Mouse (Mus musculus): ENCODE data around the gene Ly6g5b. TPM values are rescaled to one million over a fixed set of nuclear protein-coding genes. Genes with fewer than 3 reads are reported as not detected.

Ly6g5b gene
- polyA plus RNA-seq, 1 experiment from 2014 or later: 0.60 TPM

DNA sequence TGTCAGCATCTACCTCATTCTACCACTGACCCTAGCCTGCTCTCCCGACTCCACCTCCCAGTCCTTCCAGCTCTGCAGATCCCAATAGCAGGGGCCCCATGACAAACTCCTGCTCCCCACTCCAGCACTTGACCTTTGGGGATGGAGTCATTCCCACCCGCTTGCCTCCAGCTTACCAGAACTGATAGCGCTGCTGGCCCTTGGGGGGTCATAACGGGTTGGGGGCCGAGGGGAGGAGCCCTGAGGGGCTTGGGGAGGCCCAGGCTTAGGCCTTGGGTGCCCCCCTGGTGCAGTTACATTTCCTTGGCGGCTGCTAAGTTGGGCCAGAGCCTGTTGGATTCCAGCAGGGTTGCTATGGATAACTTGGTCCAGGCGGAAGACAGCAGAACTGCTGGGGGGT is 39.4 kb upstream of the Ly6g5b start:
- WGBS: 82% methylated on average over 7 of the region's 7 CpGs

DNA sequence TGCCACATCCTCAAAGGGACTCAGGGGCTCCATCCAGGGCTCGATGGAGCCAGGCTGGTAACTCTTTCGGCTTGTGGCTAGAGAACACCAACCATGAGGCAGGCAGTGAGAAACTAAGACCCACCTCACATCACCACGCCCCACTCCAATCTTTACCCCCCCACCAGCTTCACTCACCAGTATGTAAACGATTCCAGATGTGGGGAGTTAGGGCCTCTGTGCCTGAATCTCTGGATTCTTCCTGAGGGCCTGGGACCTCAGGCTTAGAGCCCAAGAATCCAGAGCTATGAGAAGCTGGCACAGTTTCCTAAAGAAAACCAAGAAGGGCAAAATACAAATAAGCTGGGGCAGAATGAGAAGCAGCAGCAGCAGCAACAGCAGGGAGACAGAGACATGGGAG is 38.7 kb upstream of the Ly6g5b start:
- no peak for TF ChIP-seq EP300 (IDR thresholded peaks at IDR 0.05)
- no peak for TF ChIP-seq CTCF (IDR thresholded peaks at IDR 0.05)
- Histone ChIP-seq H3K4me2 (replicated peaks; ENCODE audit: low read depth, low read length) (no peak overlapping the region), H3K4me3 (ENCODE audit: low read depth, low read length) (no peak overlapping the region), H3K27ac (ENCODE audit: low read length) (no peak overlapping the region), H3K9ac (replicated peaks; ENCODE audit: low read depth) (no peak overlapping the region), H3K27me3 (replicated peaks; ENCODE audit: insufficient read depth, low read length) (no peaks in the 10 kb centered on the region), H3K36me3 (ENCODE audit: insufficient read depth, low read length) (peaks cover 89% of the 10 kb centered on the region), H3K9me3 (ENCODE audit: low read length) (no peaks in the 10 kb centered on the region), H3K4me1 (ENCODE audit: insufficient read depth, low read depth, low read length) (no peaks in the 10 kb centered on the region)
- WGBS: 79% methylated on average over 4 of the region's 4 CpGs
- no peak for DNase-seq (ENCODE audit: low spot score)
- no peak for ATAC-seq

More for the DNA sequence above, 39.4 kb upstream of the Ly6g5b start:
- H3K4me1 ChIP-seq (ENCODE audit: insufficient read depth, low read depth, low read length): no peaks in the 10 kb centered on the region
- H3K9me3 ChIP-seq (ENCODE audit: low read length): no peaks in the 10 kb centered on the region
- TF ChIP-seq EP300 (IDR thresholded peaks at IDR 0.05): no peak
- no peak for TF ChIP-seq CTCF (IDR thresholded peaks at IDR 0.05)
- no peak overlapping the region for H3K4me2 ChIP-seq (replicated peaks; ENCODE audit: low read depth, low read length)
- no peak overlapping the region for H3K27ac ChIP-seq (ENCODE audit: low read length)
- no peak overlapping the region for H3K4me3 ChIP-seq (ENCODE audit: low read depth, low read length)
- no peaks in the 10 kb centered on the region for H3K27me3 ChIP-seq (replicated peaks; ENCODE audit: insufficient read depth, low read length)
- no peak overlapping the region for H3K9ac ChIP-seq (replicated peaks; ENCODE audit: low read depth)
- peaks cover 91% of the 10 kb centered on the region for H3K36me3 ChIP-seq (ENCODE audit: insufficient read depth, low read length)
- ATAC-seq (no peak), DNase-seq (ENCODE audit: low spot score) (no peak)

DNA sequence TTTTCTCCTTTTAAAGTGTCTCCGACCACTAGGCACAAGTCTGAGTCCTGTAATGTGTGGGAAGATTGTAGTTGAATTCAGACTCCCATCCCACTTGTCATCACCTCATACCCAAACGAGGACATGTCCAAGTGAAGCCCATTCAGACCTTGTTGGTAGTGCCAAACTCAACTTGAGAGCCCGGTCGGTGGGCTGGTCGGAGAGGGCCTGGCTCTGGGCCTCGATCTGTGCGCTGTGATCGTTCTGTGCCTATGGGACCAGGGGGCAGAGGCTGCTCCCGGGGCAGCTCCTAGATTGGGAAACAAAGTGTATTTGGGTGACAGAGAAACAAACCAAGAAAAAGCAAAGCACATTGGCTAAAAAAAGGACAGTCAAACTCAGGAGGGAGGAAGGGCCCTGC is 37.8 kb upstream of the Ly6g5b start:
- ATAC-seq (no peak), DNase-seq (ENCODE audit: low spot score) (no peak)
- no peak overlapping the region for H3K27ac ChIP-seq (ENCODE audit: low read length)
- no peak overlapping the region for H3K4me2 ChIP-seq (replicated peaks; ENCODE audit: low read depth, low read length)
- no peak overlapping the region for H3K4me3 ChIP-seq (ENCODE audit: low read depth, low read length)
- peaks cover 81% of the 10 kb centered on the region for H3K36me3 ChIP-seq (ENCODE audit: insufficient read depth, low read length)
- H3K4me1 ChIP-seq (ENCODE audit: insufficient read depth, low read depth, low read length): no peaks in the 10 kb centered on the region
- no peaks in the 10 kb centered on the region for H3K27me3 ChIP-seq (replicated peaks; ENCODE audit: insufficient read depth, low read length)
- H3K9me3 ChIP-seq (ENCODE audit: low read length): no peaks in the 10 kb centered on the region
- 83% methylated on average over 9 of the region's 9 CpGs for WGBS
- H3K9ac ChIP-seq (replicated peaks; ENCODE audit: low read depth): no peak overlapping the region
- TF ChIP-seq EP300 (IDR thresholded peaks at IDR 0.05): no peak
- TF ChIP-seq CTCF (IDR thresholded peaks at IDR 0.05): no peak

DNA sequence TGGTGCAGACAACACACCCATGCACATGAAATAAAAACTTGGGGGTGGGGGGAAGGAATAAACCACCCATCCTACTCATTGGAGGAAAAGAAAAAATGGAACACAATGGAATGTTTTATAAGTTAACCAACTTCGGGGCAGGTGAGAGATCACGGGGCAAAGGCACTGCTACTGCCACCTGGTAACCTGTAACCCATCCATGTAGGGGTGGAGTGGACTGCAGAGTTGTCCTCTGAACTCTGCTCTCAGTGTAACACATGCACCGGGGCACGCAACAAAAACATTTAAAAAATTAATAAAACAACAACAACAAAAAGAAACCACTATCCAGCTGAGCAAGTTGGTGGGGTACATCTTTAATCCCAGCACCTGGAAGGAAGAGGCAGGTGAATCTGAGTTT is 36.9 kb upstream of the Ly6g5b start:
- H3K4me2 ChIP-seq (replicated peaks; ENCODE audit: low read depth, low read length): no peak overlapping the region
- TF ChIP-seq CTCF (IDR thresholded peaks at IDR 0.05) (no peak), EP300 (IDR thresholded peaks at IDR 0.05) (no peak)
- no peak overlapping the region for H3K9ac ChIP-seq (replicated peaks; ENCODE audit: low read depth)
- no peaks in the 10 kb centered on the region for H3K4me1 ChIP-seq (ENCODE audit: insufficient read depth, low read depth, low read length)
- no peak overlapping the region for H3K4me3 ChIP-seq (ENCODE audit: low read depth, low read length)
- peaks cover 74% of the 10 kb centered on the region for H3K36me3 ChIP-seq (ENCODE audit: insufficient read depth, low read length)
- ATAC-seq (no peak), DNase-seq (ENCODE audit: low spot score) (no peak)
- H3K9me3 ChIP-seq (ENCODE audit: low read length): no peaks in the 10 kb centered on the region
- WGBS: 96% methylated on average over 4 of the region's 4 CpGs
- H3K27ac ChIP-seq (ENCODE audit: low read length): no peak overlapping the region
- H3K27me3 ChIP-seq (replicated peaks; ENCODE audit: insufficient read depth, low read length): no peaks in the 10 kb centered on the region

DNA sequence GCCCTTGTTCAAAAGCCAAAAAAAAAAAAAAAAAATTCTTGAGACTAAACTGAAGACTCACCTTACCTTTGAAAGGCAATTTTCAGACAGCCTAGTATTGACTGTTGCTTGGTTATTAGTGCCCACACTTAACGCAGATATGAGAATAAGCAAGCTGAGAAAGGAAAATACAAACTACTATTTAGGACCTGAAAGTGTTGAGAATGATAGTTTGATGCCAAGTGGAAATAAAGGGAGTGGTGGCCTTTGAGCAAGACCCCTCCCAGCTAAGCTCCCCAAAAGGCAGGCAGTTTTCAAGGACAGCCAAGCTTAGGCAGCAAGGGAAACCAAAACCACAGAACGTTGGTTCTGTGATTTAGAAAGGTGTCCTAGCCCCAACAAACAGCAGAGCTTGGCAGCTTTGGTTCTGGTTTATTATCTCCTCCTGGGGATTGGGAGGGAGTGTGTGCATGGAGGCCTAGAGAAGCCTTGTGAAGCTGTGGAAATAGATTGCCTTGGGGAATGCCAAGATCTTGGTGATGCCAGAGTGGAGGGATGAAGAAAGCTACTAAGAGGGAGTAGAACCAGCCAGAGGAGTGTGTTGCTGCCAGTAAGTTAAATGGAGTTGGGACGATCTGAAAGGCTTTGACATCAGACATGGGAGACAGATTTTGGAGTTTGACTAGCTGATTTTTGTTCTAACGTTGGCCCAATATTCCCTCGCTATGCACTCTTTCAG is 32.9 kb upstream of the Ly6g5b start:
- H3K4me1 ChIP-seq (ENCODE audit: insufficient read depth, low read depth, low read length): no peaks in the 10 kb centered on the region
- WGBS: 55% methylated on average over 5 of the region's 5 CpGs
- peaks cover 69% of the 10 kb centered on the region for H3K36me3 ChIP-seq (ENCODE audit: insufficient read depth, low read length)
- H3K4me2 ChIP-seq (replicated peaks; ENCODE audit: low read depth, low read length): no peak overlapping the region
- no peaks in the 10 kb centered on the region for H3K27me3 ChIP-seq (replicated peaks; ENCODE audit: insufficient read depth, low read length)
- H3K27ac ChIP-seq (ENCODE audit: low read length): no peak overlapping the region
- no peak overlapping the region for H3K4me3 ChIP-seq (ENCODE audit: low read depth, low read length)
- H3K9me3 ChIP-seq (ENCODE audit: low read length): no peaks in the 10 kb centered on the region
- ATAC-seq: no peak
- no peak for DNase-seq (ENCODE audit: low spot score)
- TF ChIP-seq EP300 (IDR thresholded peaks at IDR 0.05) (no peak), CTCF (IDR thresholded peaks at IDR 0.05) (no peak)
- no peak overlapping the region for H3K9ac ChIP-seq (replicated peaks; ENCODE audit: low read depth)

DNA sequence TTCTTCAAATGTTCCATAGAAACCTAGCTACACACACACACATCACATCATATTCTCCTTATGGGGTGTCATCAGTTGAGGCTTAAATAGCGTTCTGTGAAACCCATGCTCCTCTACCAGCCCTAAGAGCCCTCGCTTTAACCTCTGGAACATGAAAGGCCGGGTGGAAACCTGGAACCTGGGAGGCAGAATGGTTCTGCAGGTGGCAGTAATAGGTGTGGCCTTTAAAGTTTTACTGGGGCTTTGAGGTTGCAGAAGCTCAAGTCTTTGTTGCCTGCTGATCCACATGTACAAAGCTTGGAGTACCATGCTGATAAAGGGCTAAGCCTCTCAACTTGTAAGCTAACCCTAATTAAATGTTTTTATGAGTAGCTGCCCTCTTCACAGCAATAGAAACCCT is 32.1 kb upstream of the Ly6g5b start:
- H3K9ac ChIP-seq (replicated peaks; ENCODE audit: low read depth): no peak overlapping the region
- no peak overlapping the region for H3K27ac ChIP-seq (ENCODE audit: low read length)
- no peak overlapping the region for H3K4me3 ChIP-seq (ENCODE audit: low read depth, low read length)
- no peaks in the 10 kb centered on the region for H3K27me3 ChIP-seq (replicated peaks; ENCODE audit: insufficient read depth, low read length)
- no peaks in the 10 kb centered on the region for H3K9me3 ChIP-seq (ENCODE audit: low read length)
- no peak overlapping the region for H3K4me2 ChIP-seq (replicated peaks; ENCODE audit: low read depth, low read length)
- TF ChIP-seq CTCF (IDR thresholded peaks at IDR 0.05): no peak
- H3K4me1 ChIP-seq (ENCODE audit: insufficient read depth, low read depth, low read length): no peaks in the 10 kb centered on the region
- WGBS: 63% methylated on average over 3 of the region's 3 CpGs
- DNase-seq (ENCODE audit: low spot score): no peak
- ATAC-seq: no peak
- H3K36me3 ChIP-seq (ENCODE audit: insufficient read depth, low read length): peaks cover 69% of the 10 kb centered on the region

DNA sequence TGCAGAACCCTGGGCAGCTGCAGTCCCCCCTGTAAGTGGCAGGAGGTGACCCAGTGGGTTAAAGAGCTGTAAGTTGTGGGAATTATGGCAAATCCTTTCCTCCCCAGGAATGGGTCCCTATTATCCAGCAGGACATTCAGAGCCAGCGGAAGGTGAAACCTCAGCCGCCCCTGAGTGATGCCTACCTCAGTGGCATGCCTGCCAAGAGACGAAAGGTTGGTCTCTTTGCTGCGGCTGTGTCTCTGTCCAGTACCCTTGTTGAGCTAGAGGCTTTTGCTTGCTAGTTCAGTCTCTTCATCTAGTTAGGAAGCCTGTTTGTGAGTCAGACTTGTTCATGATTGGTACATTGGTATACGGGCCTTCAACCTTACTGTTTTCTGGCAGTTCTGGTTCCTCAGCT is 30.9 kb upstream of the Ly6g5b start:
- ATAC-seq (no peak), DNase-seq (ENCODE audit: low spot score) (no peak)
- TF ChIP-seq EP300 (IDR thresholded peaks at IDR 0.05) (no peak), CTCF (IDR thresholded peaks at IDR 0.05) (no peak)
- no peak overlapping the region for H3K27ac ChIP-seq (ENCODE audit: low read length)
- H3K27me3 ChIP-seq (replicated peaks; ENCODE audit: insufficient read depth, low read length): no peaks in the 10 kb centered on the region
- no peak overlapping the region for H3K9ac ChIP-seq (replicated peaks; ENCODE audit: low read depth)
- no peak overlapping the region for H3K4me3 ChIP-seq (ENCODE audit: low read depth, low read length)
- H3K36me3 ChIP-seq (ENCODE audit: insufficient read depth, low read length): peaks cover 71% of the 10 kb centered on the region
- WGBS: 83% methylated on average over 5 of the region's 5 CpGs
- no peaks in the 10 kb centered on the region for H3K4me1 ChIP-seq (ENCODE audit: insufficient read depth, low read depth, low read length)
- H3K9me3 ChIP-seq (ENCODE audit: low read length): no peaks in the 10 kb centered on the region
- H3K4me2 ChIP-seq (replicated peaks; ENCODE audit: low read depth, low read length): no peak overlapping the region
